Mouse (Mus musculus): Measurements from ENCODE around the gene Fbxw17. TPM values are rescaled to one million over a fixed set of nuclear protein-coding genes. Genes with fewer than 3 reads are reported as not detected.

The Fbxw17 gene
- polyA plus RNA-seq (2017; shearing (Covaris generic)), result 48.9 TPM

GRCm38 (mm10) chr13:50417389-50418183 is at the start of gene Fbxw17:
TSS of gene Fbxw17 (plus strand) at chr13:50417864.

GRCm38 (mm10) chr13:50443812-50444211 is 26.1 kb downstream of the Fbxw17 start, which contains the start of gene Gm47429:
TSS of gene Gm47429 (minus strand) at chr13:50443912.

GRCm38 (mm10) chr13:50467007-50467406 is 49.3 kb downstream of the Fbxw17 start, which contains the start of gene Nutm2:
TSS of gene Nutm2 (plus strand) at chr13:50467307.

Other genes with a start within 250 kb of the Fbxw17 start
- not detected for gene Gm906, start 167.6 kb upstream of the Fbxw17 start, polyA plus RNA-seq (2017; shearing (Covaris generic))
- gene Gm47429, start 26.0 kb downstream of the Fbxw17 start, polyA plus RNA-seq (2017; shearing (Covaris generic)), result not detected
- gene Nutm2, start 49.4 kb downstream of the Fbxw17 start, polyA plus RNA-seq (2017; shearing (Covaris generic)), result not detected
- not detected for gene Gm904, start 225.4 kb downstream of the Fbxw17 start, polyA plus RNA-seq (2017; shearing (Covaris generic))